Mouse (Mus musculus): ENCODE measurements around the gene Usp11. TPM values are rescaled to one million over a fixed set of nuclear protein-coding genes. Genes with fewer than 3 reads are reported as not detected.
A peak's percentile ranks its signal among the peaks of the same experiment; 100 is the strongest.

The Usp11 gene
- polyA plus RNA-seq (2015; fragmentation: Nextera tagmentation; extraction: Ambion mirVana) = 85.3 and 86.6 TPM in 2 replicates

GRCm38 (mm10) chrX:20703741-20704290 lies at the start of gene Usp11:
Gene Usp11 (plus strand): TSS chrX:20703906.
- peak; percentile 78 for ATAC-seq (replicated peaks)
- peak within 1 kb of the TSS; percentile 67 for H3K9ac ChIP-seq (replicated peaks)
- no peaks in the 10 kb centered on the region for H3K9me3 ChIP-seq
- 20% methylated on average over 32 of the region's 32 CpGs for WGBS
- H3K27me3 ChIP-seq = no peaks in the 10 kb centered on the region
- H3K4me2 ChIP-seq (replicated peaks) = peak within 1 kb of the TSS; percentile 43
- H3K27ac ChIP-seq (replicated peaks) = peak within 1 kb of the TSS; percentile 95
- H3K4me1 ChIP-seq = no peaks in the 10 kb centered on the region
- peaks cover 7% of the 10 kb centered on the region; the same call in 1 of the 2 replicates for H3K36me3 ChIP-seq
- peak within 1 kb of the TSS; percentile 65 for H3K4me3 ChIP-seq

DNA sequence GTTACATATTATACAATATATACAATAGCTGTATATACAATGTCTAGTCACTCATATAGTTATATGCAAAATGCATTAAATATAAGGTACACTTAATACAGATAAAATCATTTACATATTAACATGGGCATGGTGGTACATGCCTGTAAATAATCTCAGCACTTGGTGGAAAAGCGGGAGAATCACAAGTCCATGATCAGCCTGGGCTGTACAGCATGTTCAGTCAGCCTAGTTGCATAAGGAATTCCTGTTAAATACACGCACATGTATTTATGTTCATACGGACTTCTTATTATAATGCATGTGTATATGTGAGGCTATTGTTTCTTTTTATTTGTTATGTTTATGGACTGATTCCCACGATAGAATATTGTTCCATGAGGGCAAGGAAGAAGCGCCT lies 46.1 kb upstream of the Usp11 start:
- ATAC-seq (replicated peaks) = no peak
- Histone ChIP-seq H3K4me1 (peaks cover 10% of the 10 kb centered on the region; the same call in 1 of the 2 replicates), H3K4me3 (peak overlapping the region; percentile 52), H3K4me2 (replicated peaks) (peak overlapping the region; percentile 78), H3K36me3 (no peaks in the 10 kb centered on the region), H3K27me3 (no peaks in the 10 kb centered on the region), H3K9ac (replicated peaks) (no peak overlapping the region), H3K27ac (replicated peaks) (no peak overlapping the region), H3K9me3 (no peaks in the 10 kb centered on the region)
- WGBS = 33% methylated on average over 5 of the region's 5 CpGs

GRCm38 (mm10) chrX:20658026-20658652 lies 45.6 kb upstream of the Usp11 start, which contains the start of gene Uba1:
Gene Uba1 (plus strand): TSS chrX:20658326.
- WGBS = 27% methylated on average over 27 of the region's 27 CpGs
- no peaks in the 10 kb centered on the region for H3K27me3 ChIP-seq

GRCm38 (mm10) chrX:20658891-20659406 lies 44.8 kb upstream of the Usp11 start:
- H3K27ac ChIP-seq (replicated peaks) = no peak overlapping the region
- H3K36me3 ChIP-seq = no peaks in the 10 kb centered on the region
- H3K4me1 ChIP-seq = peaks cover 10% of the 10 kb centered on the region; the same call in 1 of the 2 replicates
- ATAC-seq (replicated peaks) = no peak
- peak overlapping the region; percentile 43 for H3K9ac ChIP-seq (replicated peaks)
- WGBS = 16% methylated on average over 24 of the region's 24 CpGs
- H3K4me3 ChIP-seq = peak overlapping the region; percentile 52
- peak overlapping the region; percentile 78 for H3K4me2 ChIP-seq (replicated peaks)
- H3K27me3 ChIP-seq = no peaks in the 10 kb centered on the region
- H3K9me3 ChIP-seq = no peaks in the 10 kb centered on the region

More at GRCm38 (mm10) chrX:20658026-20658652, 45.6 kb upstream of the Usp11 start, which contains the start of gene Uba1:
- ATAC-seq (replicated peaks) = peak; percentile 81
- Histone ChIP-seq H3K4me3 (peak within 1 kb of the TSS; percentile 52), H3K9me3 (no peaks in the 10 kb centered on the region), H3K27ac (replicated peaks) (peak within 1 kb of the TSS; percentile 69), H3K9ac (replicated peaks) (peak within 1 kb of the TSS; percentile 43), H3K4me1 (peaks cover 10% of the 10 kb centered on the region; the same call in 1 of the 2 replicates), H3K36me3 (no peaks in the 10 kb centered on the region), H3K4me2 (replicated peaks) (peak within 1 kb of the TSS; percentile 78)

GRCm38 (mm10) chrX:20662317-20662715 lies 41.4 kb upstream of the Usp11 start:
- H3K4me1 ChIP-seq = peaks cover 38% of the 10 kb centered on the region
- 22% methylated on average over 5 of the region's 5 CpGs for WGBS
- H3K27me3 ChIP-seq = no peaks in the 10 kb centered on the region
- H3K9ac ChIP-seq (replicated peaks) = no peak overlapping the region
- H3K9me3 ChIP-seq = no peaks in the 10 kb centered on the region
- peak overlapping the region; percentile 11; the same call in 1 of the 2 replicates for H3K4me2 ChIP-seq (replicated peaks)
- ATAC-seq (replicated peaks) = peak; percentile 81
- no peaks in the 10 kb centered on the region for H3K36me3 ChIP-seq
- peak overlapping the region; percentile 68 for H3K4me3 ChIP-seq
- H3K27ac ChIP-seq (replicated peaks) = peak overlapping the region; percentile 91

- peaks cover 4% of the 10 kb centered on the region; the same call in 1 of the 2 replicates for H3K36me3 ChIP-seq
- 13% methylated on average over 27 of the region's 28 CpGs for WGBS
- peak overlapping the region; percentile 92 for H3K27ac ChIP-seq (replicated peaks)
- peak; percentile 92 for ATAC-seq (replicated peaks)
- H3K4me3 ChIP-seq = peak overlapping the region; percentile 68
- H3K9ac ChIP-seq (replicated peaks) = peak overlapping the region; percentile 79
- H3K27me3 ChIP-seq = no peaks in the 10 kb centered on the region
- H3K9me3 ChIP-seq = no peaks in the 10 kb centered on the region
- H3K4me2 ChIP-seq (replicated peaks) = peak overlapping the region; percentile 52
- H3K4me1 ChIP-seq = peaks cover 43% of the 10 kb centered on the region
Observed at GRCm38 (mm10) chrX:20662716-20663443, 40.8 kb upstream of the Usp11 start.

GRCm38 (mm10) chrX:20663444-20663790 lies 40.3 kb upstream of the Usp11 start:
- Histone ChIP-seq H3K36me3 (peaks cover 6% of the 10 kb centered on the region), H3K4me1 (peaks cover 43% of the 10 kb centered on the region), H3K27me3 (no peaks in the 10 kb centered on the region), H3K4me3 (peak overlapping the region; percentile 68), H3K27ac (replicated peaks) (peak overlapping the region; percentile 92), H3K9me3 (no peaks in the 10 kb centered on the region), H3K4me2 (replicated peaks) (peak overlapping the region; percentile 52), H3K9ac (replicated peaks) (peak overlapping the region; percentile 79)
- WGBS = 23% methylated on average over 9 of the region's 9 CpGs
- no peak for ATAC-seq (replicated peaks)

DNA sequence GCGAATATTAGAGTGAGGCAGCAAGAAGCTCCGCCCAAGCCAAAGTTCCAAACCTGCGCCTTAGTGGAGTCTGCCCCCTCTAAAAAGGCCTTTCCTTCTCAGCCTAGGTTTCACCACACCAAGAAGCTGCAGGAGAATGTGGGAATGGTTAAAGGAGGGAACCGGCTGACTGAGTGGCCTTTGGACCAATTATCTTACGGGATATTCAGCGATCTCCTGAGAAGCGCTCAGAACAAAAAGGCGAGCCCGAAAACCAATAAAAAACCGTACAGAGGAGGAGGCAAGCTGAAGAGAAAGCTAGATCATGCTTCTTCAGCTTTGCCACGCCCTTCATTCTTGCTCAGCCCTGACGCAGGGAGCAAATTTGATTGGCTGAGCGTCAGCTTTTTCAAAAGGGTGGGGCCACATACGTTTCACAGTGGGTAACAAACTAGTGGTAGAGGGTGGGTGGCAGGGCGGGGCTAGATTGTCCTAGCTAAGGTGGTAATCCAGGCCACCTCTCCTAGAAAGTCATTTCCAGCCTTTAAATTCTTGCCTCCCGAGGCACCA lies 16.1 kb upstream of the Usp11 start, which contains the start of gene Cdk16:
TSS of gene Cdk16 (plus strand) at position 436 of the 549 bp plus-strand sequence.
- Histone ChIP-seq H3K9ac (replicated peaks) (peak within 1 kb of the TSS; percentile 84), H3K27me3 (no peaks in the 10 kb centered on the region), H3K36me3 (peaks cover 5% of the 10 kb centered on the region; the same call in 1 of the 2 replicates), H3K4me1 (peaks cover 26% of the 10 kb centered on the region), H3K4me2 (replicated peaks) (peak within 1 kb of the TSS; percentile 63), H3K27ac (replicated peaks) (peak within 1 kb of the TSS; percentile 96), H3K4me3 (peak within 1 kb of the TSS; percentile 72), H3K9me3 (no peaks in the 10 kb centered on the region)
- 13% methylated on average over 16 of the region's 16 CpGs for WGBS
- peak; percentile 96 for ATAC-seq (replicated peaks)

DNA sequence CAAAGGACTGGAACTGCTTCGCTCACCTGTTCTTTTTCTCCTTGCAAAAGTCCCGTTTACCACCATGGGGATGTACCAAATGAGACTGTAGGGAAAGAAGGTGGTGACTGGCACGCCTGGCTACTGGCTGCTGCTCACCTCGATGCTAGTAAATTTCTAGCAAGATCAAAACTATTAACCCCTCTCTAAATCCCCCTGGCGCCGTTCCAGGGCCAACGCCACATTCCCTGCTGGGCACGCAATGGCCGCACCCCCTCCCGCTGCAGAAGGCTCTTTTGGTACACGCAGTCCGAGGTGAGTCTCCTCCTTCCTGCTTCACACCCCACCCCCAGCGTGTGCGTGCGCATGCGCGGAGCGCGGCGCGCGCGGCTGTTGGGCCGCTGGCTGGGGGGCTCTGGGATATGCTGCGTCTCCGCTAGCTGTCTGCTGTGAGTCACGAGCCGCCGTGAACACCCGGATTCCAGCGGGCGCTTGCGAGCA lies 15.6 kb upstream of the Usp11 start:
- ATAC-seq (replicated peaks) = peak; percentile 94
- H3K9ac ChIP-seq (replicated peaks) = peak overlapping the region; percentile 84
- no peaks in the 10 kb centered on the region for H3K9me3 ChIP-seq
- peaks cover 26% of the 10 kb centered on the region for H3K4me1 ChIP-seq
- peak overlapping the region; percentile 96 for H3K27ac ChIP-seq (replicated peaks)
- 22% methylated on average over 33 of the region's 33 CpGs for WGBS
- H3K4me3 ChIP-seq = peak overlapping the region; percentile 72
- no peaks in the 10 kb centered on the region for H3K27me3 ChIP-seq
- H3K4me2 ChIP-seq (replicated peaks) = peak overlapping the region; percentile 63
- no peaks in the 10 kb centered on the region for H3K36me3 ChIP-seq

DNA sequence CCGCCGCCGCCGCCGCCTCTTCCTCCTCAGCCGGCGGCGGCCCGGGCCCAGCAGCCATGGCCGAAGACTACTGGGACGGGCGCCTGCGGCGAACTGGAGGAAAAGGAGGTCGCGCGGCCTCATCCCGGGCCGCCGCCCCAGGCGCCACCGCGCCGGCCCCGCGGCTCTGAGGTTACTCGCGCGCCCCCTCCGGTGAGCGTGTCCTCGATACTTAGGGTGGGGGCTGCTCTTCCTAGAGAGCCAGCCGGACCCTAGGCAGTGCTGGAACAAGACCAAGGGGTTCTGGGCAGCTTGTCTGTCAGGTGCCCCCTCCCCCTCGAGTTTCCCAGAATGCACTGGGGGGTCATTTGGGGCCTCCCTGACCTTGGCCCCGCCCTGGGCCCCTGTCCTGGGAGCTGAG lies 15.1 kb upstream of the Usp11 start:
- H3K27me3 ChIP-seq = no peaks in the 10 kb centered on the region
- peak; percentile 33 for ATAC-seq (replicated peaks)
- H3K9me3 ChIP-seq = no peaks in the 10 kb centered on the region
- peak overlapping the region; percentile 72 for H3K4me3 ChIP-seq
- H3K36me3 ChIP-seq = 0 out of 2 replicates have a peak, but pooled peaks cover 3% of the 10 kb centered on the region
- H3K9ac ChIP-seq (replicated peaks) = peak overlapping the region; percentile 84
- peak overlapping the region; percentile 63 for H3K4me2 ChIP-seq (replicated peaks)
- peaks cover 26% of the 10 kb centered on the region for H3K4me1 ChIP-seq
- 29% methylated on average over 21 of the region's 35 CpGs for WGBS
- H3K27ac ChIP-seq (replicated peaks) = peak overlapping the region; percentile 96

- no peak for ATAC-seq (replicated peaks)
- no peaks in the 10 kb centered on the region for H3K27me3 ChIP-seq
- H3K36me3 ChIP-seq = peaks cover 16% of the 10 kb centered on the region; the same call in 1 of the 2 replicates
- no peak overlapping the region for H3K9ac ChIP-seq (replicated peaks)
- peaks cover 26% of the 10 kb centered on the region for H3K4me1 ChIP-seq
- no peaks in the 10 kb centered on the region for H3K9me3 ChIP-seq
- no peak overlapping the region for H3K4me3 ChIP-seq
- no peak overlapping the region for H3K27ac ChIP-seq (replicated peaks)
- 62% methylated on average over 3 of the region's 3 CpGs for WGBS
- no peak overlapping the region for H3K4me2 ChIP-seq (replicated peaks)
Observed at GRCm38 (mm10) chrX:20691566-20691965, 12.1 kb upstream of the Usp11 start.
